Mouse (Mus musculus) natural killer cell, adult 2 months (primary cell): Measurements from ENCODE around the gene 1700023F06Rik.
"Not testable (repeated sequence)": the region's sequence is repeated elsewhere in the genome, so short reads cannot be mapped to it uniquely, and the experiment has no call there.

Source experiments
- DNase-seq, 2 experiments: peaks; one replicate each; pipeline ENCODE4 v3.0.0; 2022; ENCODE audit warnings: low spot score in 2 of 2

1700023F06Rik gene

DNA sequence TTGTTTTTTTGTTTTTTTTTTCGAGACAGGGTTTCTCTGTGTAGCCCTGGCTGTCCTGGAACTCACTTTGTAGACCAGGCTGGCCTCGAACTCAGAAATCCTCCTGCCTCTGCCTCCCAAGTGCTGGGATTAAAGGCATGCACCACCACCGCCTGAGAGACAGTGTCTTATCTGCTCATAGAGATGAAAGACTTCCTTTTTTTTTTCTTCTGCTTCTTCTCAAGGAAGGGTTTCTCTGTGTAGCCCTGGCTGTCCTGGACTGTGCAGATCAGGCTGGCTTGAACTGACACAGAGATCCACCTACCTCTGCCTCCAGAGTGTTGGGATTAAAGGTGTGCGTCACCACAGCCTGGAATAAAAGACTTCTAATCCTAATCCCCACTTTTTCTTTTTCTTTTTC, 14.4 kb upstream of the 1700023F06Rik start:
- not testable (repeated sequence) for DNase-seq

DNA sequence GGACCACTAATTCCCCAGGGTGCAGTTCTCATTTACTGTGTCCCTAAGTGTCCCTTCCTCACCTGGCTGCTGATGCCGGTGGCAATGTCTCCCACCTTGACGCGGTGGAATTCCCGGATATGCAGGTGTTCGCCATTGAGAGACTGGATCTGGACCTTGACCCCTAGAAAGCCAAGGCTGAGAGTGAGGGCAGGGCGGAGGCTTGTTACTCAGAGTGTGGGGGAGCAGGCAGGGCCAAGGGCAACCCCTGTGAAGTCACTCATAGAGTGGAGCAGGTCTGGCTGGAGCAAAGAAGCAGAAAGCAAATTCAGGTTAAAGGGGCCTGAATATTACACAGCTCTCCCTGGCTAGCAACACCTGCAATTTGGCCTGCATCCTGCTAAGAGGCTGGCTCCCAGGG, 13.1 kb upstream of the 1700023F06Rik start:
- DNase-seq, result no peak

DNA sequence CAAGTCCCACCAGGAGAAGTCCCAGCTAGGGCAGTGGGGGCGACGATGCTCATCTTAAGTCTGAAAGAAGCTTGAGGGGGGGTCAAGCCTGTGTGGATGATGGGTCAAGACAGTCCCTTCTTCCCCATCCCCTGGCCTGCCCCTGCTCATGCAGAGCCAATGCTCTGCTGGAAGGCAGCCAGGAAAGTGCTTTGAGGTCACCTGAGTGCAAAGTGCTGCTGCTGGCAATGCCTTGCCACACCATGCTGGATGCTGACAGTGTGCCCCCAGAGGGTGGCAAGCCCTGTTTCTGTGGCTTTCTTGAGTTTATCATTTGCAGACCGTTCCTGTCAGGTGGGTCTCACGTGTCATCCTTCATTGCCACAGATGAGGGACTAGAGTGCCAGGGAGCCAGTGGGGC, 11.6 kb upstream of the 1700023F06Rik start:
- DNase-seq, result no peak

DNA sequence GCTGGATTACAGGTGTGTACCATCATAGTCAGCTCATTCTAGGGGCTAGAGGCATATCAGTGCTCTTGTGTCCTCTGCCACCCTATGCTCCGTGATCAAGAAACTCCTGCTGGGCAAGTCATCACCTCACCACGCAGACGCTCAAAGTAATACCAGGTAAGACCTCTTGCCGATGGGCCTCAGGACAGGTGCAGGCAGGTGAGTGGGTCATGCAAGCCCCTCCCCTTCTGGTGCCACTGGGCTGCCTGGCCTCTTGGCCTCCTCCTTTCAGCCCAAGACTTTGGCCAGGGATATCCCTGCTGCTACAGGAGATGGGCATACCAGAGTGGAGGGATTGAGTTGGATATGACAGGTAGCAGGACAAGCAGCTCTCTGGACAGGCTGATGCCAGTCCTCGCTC, 10.9 kb upstream of the 1700023F06Rik start:
- no peak for DNase-seq

DNA sequence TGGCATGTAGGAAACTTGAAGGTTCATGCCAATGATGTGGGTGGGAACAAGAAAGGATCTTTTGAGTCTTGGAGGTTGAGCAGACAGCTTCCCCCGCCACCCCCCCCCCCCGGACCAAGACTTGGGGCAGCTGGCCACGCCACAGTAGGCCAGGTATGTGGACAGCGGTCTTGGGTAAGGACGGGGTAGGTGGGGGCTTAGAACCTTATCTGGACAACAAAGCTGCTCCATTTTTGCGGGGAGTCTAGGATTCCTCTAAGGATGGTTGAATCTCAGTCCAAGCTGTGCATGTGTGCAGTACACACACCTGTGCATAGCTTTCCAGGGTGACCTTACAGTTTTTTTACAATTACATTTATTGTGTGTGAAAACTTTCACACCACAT, 10.2 kb upstream of the 1700023F06Rik start:
- no peak for DNase-seq

- DNase-seq, result peak; percentile 60 to 62
Observed at GRCm38 (mm10) chr11:103217790-103218516, 9.6 kb upstream of the 1700023F06Rik start, which contains the start of gene Spata32. TSS of gene Spata32 (minus strand) at chr11:103218432.

DNA sequence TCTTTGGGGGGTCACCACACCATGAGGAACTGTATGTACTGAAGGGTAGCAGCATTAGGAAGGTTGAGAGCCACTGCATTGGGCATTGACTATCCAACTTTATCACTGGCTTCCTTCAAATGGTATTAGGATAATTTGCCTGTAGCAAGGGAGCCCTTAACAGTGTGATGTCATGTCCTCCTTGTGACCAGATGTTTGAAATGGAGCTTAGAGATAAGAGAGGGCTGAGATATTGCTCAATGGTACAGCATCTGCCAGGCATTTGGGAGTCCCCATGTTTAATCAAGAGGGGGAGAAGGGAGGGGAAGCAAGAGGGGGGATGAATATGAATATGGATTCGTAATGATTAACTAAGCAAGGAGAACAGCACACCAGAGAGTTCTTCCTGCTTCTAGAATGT, 7.0 kb upstream of the 1700023F06Rik start:
- DNase-seq, result no peak

DNA sequence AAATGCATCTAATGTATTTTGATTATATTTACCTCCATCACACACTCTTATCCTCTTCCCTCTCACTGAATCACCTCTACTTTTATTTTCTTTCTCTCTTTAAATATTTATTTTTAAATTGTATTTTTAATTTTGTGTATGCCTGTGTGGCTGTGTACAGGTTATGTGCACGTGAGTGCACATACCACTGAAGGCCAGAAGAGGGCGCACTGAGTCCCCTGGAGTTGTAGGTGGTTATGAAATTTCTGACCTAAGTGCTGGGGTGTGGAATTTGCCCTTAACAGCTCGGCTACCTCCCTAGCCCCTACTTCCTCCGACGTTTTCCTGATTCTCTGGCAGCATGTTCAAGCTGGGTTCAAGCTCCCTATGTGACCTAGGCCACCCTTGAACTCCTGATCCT, 5.4 kb upstream of the 1700023F06Rik start:
- DNase-seq, result no peak

DNA sequence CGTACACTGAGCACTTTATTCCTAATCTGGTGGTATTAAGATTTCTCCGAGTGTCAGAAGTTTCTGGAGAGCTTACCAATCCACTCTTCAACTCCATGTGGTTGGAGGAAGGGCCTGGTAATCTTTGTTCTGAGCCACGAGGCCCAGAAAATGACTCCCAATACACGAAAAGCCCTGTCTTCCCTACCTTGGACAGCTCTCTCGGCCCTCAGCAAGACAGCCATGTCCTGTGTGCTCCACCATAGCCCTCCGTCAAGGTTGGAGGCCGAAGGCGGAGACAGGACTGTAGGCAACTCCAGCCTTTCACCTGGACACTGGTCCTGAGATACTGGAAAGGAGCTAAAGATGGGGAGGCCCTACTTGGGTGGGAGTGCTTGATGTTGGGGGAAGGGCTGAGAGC, 1.9 kb upstream of the 1700023F06Rik start:
- no peak for DNase-seq

- no peak for DNase-seq
Observed at GRCm38 (mm10) chr11:103206203-103206602, 2.2 kb downstream of the 1700023F06Rik start.

DNA sequence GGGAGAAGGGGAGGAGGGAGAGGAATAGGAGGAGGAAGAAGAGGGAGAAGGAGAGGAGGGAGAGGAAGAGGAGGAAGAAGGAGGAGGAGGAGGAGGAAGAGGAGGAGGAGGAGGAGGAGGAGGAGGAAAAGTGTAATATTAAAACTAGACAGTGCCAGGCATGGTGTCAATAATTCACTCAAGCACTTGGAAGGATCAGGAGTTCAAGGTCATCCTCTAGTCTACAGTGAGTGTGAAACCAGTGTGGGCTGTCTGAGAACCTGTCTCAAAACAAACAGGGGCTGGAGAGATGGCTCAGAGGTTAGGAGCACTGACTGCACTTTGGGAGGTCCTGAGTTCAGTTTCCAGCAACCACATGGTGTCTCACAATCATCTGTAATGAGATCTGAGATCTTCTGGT, 6.0 kb downstream of the 1700023F06Rik start:
- DNase-seq, result no peak

- DNase-seq, result no peak
Observed at GRCm38 (mm10) chr11:103201664-103202063, 6.7 kb downstream of the 1700023F06Rik start.

GRCm38 (mm10) chr11:103198911-103199803, 9.2 kb downstream of the 1700023F06Rik start:
- no peak for DNase-seq

DNA sequence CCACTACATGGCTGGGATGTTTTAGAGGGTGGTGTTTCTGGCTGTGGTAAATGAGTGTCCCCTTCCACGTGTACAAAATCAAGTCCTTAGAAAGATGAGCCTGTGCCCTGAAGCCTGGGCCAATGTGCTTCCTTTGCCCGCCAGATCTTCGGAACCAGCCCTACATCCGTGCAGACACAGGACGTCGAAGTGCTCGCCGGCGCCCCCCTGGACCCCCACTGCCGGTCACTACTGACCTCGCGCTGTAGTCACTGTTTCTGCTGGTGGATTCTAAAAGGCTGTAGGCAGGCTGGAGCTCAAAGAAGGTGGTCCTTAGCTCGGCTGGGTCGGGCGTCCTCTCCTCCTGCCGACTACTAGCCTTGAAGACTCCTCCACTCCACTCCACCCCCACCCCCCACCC, 10.0 kb downstream of the 1700023F06Rik start:
- no peak for DNase-seq

- no peak for DNase-seq
Observed at GRCm38 (mm10) chr11:103197340-103197739, 11.0 kb downstream of the 1700023F06Rik start.

DNA sequence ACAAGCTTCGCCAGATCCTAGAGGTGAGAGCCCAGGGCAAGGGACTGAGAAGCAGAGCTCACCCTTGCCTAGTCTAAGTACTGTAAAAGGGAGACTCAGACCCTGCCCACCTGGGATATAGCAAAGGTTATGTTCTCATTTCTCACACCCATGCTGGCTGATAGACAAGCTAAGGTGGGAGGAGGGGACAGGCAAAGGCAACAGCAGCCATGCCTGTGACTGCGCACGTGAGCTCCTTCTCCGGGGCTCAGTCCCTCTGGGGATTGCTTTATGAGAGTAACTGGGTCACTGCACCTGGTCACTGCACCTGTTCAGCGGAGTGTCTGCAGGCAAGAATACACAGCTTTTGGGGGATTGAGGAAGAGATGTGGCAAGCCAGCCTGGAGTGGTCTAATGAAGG, 12.7 kb downstream of the 1700023F06Rik start:
- DNase-seq, result no peak

GRCm38 (mm10) chr11:103195236-103195635, 13.1 kb downstream of the 1700023F06Rik start:
- no peak for DNase-seq

- no peak for DNase-seq
Observed at GRCm38 (mm10) chr11:103193825-103194168, 14.6 kb downstream of the 1700023F06Rik start.

DNA sequence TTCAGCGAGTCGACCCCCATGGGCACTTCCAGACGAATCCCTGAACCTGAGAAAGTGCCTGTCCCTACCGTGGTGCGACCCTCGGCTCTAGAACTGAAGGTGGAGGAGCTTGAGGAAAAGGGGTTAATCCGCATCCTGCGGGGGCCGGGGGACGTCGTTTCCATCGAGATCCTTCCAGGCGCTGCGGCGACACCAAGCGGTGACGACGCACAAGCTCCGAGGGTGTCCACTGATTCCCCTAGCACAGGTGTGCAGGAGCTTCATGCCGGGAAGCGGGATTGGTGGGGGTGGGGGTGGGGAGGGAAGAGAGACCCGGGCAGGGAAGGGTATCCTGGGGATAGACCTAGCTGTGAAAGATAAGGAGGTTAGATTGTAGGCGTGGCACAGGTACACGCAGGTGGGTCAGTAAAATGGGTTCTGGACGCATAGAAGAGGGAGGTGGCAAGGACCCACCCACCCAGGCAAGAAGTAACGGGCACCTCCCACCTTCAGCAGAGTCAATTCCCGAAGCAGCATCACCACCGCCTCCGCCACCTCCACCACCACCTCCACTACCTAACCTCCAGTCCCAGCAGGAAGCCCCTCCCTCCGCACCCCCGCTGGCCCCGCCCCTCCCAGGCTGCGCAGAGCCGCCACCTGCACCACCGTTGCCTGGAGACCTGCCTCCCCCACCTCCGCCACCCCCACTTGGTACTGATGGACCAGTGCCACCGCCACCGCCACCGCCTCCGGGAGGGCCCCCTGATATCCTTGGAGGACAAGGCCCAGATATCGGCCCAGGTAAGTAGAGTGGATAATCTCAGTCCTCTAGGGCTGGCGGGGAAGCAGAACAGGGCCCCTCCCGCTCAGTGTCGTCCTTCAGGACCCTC, 15.2 kb downstream of the 1700023F06Rik start:
- no peak for DNase-seq

- DNase-seq, result no peak
Observed at GRCm38 (mm10) chr11:103192230-103192955, 16.0 kb downstream of the 1700023F06Rik start.

DNA sequence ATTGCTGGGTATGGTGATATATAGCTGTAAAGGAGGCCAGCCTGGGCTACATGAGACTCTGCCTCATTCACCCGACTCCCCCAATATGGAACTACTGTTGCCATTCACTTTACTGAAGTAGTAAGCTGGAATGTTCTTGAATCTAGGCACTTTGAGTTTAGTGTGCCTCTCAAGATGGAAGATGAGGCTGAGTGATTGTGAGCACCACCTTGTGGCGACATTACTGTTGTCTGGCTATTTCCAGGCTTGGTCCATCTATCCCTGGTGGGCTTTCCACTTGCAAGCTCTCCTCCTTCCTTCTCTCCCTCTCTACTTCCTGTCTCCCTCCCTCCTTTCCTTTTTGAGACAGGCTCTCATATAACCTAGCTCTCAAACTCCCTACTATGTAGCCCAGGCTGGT, 23.5 kb downstream of the 1700023F06Rik start:
- DNase-seq, result peak in 1 of 2 experiments; percentile 44
